Mouse (Mus musculus) MEL (cell line): ENCODE measurements around the gene Rpl11. TPM values are rescaled to one million over a fixed set of nuclear protein-coding genes. Genes with fewer than 3 reads are reported as not detected.
A peak's percentile ranks its signal among the peaks of the same experiment; 100 is the strongest.

ENCODE experiments used
- DNase-seq: peaks from one replicate; pipeline ENCODE4 v3.0.0; 2011; ENCODE audit warnings: low read depth, low spot score
- H3K27ac ChIP-seq: 2 replicates; pipeline ENCODE4 v1.5.1; 2012; ENCODE audit warnings: low read depth, mild to moderate bottlenecking, control low read depth, low read length, moderate library complexity; ENCODE audit not compliant: control insufficient read depth
- H3K27me3 ChIP-seq, 2 experiments: fragments of 150-350 bp in 1 of 2; sonication (generic) in 1 of 2; 2 replicates each; pipeline ENCODE4 v1.6.1; 2012; ENCODE audit warnings: low read length in 2 of 2, mild to moderate bottlenecking in 2 of 2, improper control_type of control experiment in 1 of 2, moderate library complexity in 1 of 2; ENCODE audit not compliant: insufficient read depth in 2 of 2, control insufficient read depth in 1 of 2
- H3K36me3 ChIP-seq, 2 experiments: 2 replicates each; pipeline ENCODE4 v1.6.1; 2012 to 2014; ENCODE audit warnings: low read length in 2 of 2, improper control_type of control experiment in 1 of 2, inconsistent platforms in 1 of 2, mild to moderate bottlenecking in 1 of 2; ENCODE audit not compliant: insufficient read depth in 2 of 2, control insufficient read depth in 1 of 2
- H3K4me1 ChIP-seq, 2 experiments: fragments of 150-350 bp in 1 of 2; sonication (generic) in 1 of 2; 2 replicates each; pipeline ENCODE4 v1.6.1; 2012; ENCODE audit warnings: low read length in 2 of 2, improper control_type of control experiment in 1 of 2, mild to moderate bottlenecking in 1 of 2; ENCODE audit not compliant: insufficient read depth in 2 of 2, control insufficient read depth in 1 of 2
- H3K4me3 ChIP-seq, 2 experiments: fragments of 150-350 bp in 1 of 2; sonication (generic) in 1 of 2; 2 replicates each; pipeline ENCODE4 v1.5.1; 2012; ENCODE audit warnings: low read depth in 2 of 2, low read length in 2 of 2, mild to moderate bottlenecking in 2 of 2, moderate library complexity in 2 of 2, control low read depth in 1 of 2, improper control_type of control experiment in 1 of 2; ENCODE audit not compliant: control insufficient read depth in 1 of 2, insufficient read depth in 1 of 2
- H3K79me2 ChIP-seq: 2 replicates; pipeline ENCODE4 v1.6.1; 2012; ENCODE audit warnings: mild to moderate bottlenecking, low read length, moderate library complexity; ENCODE audit not compliant: control insufficient read depth, poor library complexity, insufficient read depth
- H3K9ac ChIP-seq: 2 replicates; pipeline ENCODE4 v1.6.1; 2012; ENCODE audit warnings: low read depth, mild to moderate bottlenecking, control low read depth, low read length, moderate library complexity; ENCODE audit not compliant: control insufficient read depth, poor library complexity, severe bottlenecking
- H3K9me3 ChIP-seq: fragments of 150-350 bp; sonication (generic); replicated peaks from 2 replicates; pipeline ENCODE4 v1.6.1; 2012; ENCODE audit warnings: mild to moderate bottlenecking, low read length, improper control_type of control experiment, moderate library complexity; ENCODE audit not compliant: insufficient read depth
- BHLHE40 ChIP-seq: IDR thresholded peaks from 2 replicates; pipeline ENCODE4 v1.6.1; 2012; ENCODE audit warnings: low read depth, mild to moderate bottlenecking, inconsistent platforms, low read length, improper control_type of control experiment, borderline replicate concordance
- CHD1 ChIP-seq: IDR thresholded peaks from 2 replicates; pipeline ENCODE4 v1.6.1; 2012; ENCODE audit warnings: low read depth, mild to moderate bottlenecking, inconsistent platforms, low read length, improper control_type of control experiment
- CHD2 ChIP-seq: IDR thresholded peaks from 2 replicates; pipeline ENCODE4 v1.6.1; 2011; ENCODE audit warnings: low read length, improper control_type of control experiment
- CTCF ChIP-seq, 3 experiments: IDR thresholded peaks in 2 of 3; conservative IDR thresholded peaks in 1 of 3; 2 replicates each; pipeline ENCODE4 v1.5.1; 2011 to 2012; ENCODE audit warnings: low read length in 3 of 3, low read depth in 2 of 3, mild to moderate bottlenecking in 2 of 3, improper control_type of control experiment in 1 of 3, inconsistent platforms in 1 of 3, mixed read lengths in 1 of 3, moderate library complexity in 1 of 3; ENCODE audit not compliant: control insufficient read depth in 1 of 3, insufficient read depth in 1 of 3, poor library complexity in 1 of 3, severe bottlenecking in 1 of 3
- E2F4 ChIP-seq: IDR thresholded peaks from 2 replicates; pipeline ENCODE4 v1.6.1; 2011; ENCODE audit warnings: low read depth, low read length, improper control_type of control experiment, borderline replicate concordance
- ELF1 ChIP-seq: IDR thresholded peaks from 2 replicates; pipeline ENCODE4 v1.6.1; 2014; ENCODE audit warnings: low read depth, mild to moderate bottlenecking, inconsistent platforms, low read length, improper control_type of control experiment, moderate library complexity
- ETS1 ChIP-seq: IDR thresholded peaks from 2 replicates; pipeline ENCODE4 v1.6.1; 2012; ENCODE audit warnings: low read depth, mild to moderate bottlenecking, inconsistent platforms, low read length, improper control_type of control experiment, moderate library complexity
- GATA1 ChIP-seq: IDR thresholded peaks from 2 replicates; pipeline ENCODE4 v1.6.1; 2011; ENCODE audit warnings: low read depth, low read length, improper control_type of control experiment
- JUND ChIP-seq: IDR thresholded peaks from 2 replicates; pipeline ENCODE4 v1.6.1; 2011; ENCODE audit warnings: low read depth, mild to moderate bottlenecking, improper control_type of control experiment, low read length
- MAFK ChIP-seq: IDR thresholded peaks from 2 replicates; pipeline ENCODE4 v1.6.1; 2011; ENCODE audit warnings: low read depth, mild to moderate bottlenecking, low read length, improper control_type of control experiment, borderline replicate concordance
- MAX ChIP-seq: IDR thresholded peaks from 2 replicates; pipeline ENCODE4 v1.6.1; 2011; ENCODE audit warnings: low read length, improper control_type of control experiment
- MXI1 ChIP-seq: IDR thresholded peaks from 2 replicates; pipeline ENCODE4 v1.6.1; 2011; ENCODE audit warnings: mild to moderate bottlenecking, low read depth, low read length, improper control_type of control experiment
- MYC ChIP-seq: IDR thresholded peaks from 2 replicates; pipeline ENCODE4 v1.6.1; 2011; ENCODE audit warnings: low read depth, mild to moderate bottlenecking, low read length, improper control_type of control experiment, moderate library complexity
- NELFE ChIP-seq: IDR thresholded peaks from 2 replicates; pipeline ENCODE4 v1.6.1; 2011; ENCODE audit warnings: low read depth, low read length, improper control_type of control experiment
- NRF1 ChIP-seq: IDR thresholded peaks from 2 replicates; pipeline ENCODE4 v1.6.1; 2014; ENCODE audit warnings: low read depth, mild to moderate bottlenecking, inconsistent platforms, low read length, improper control_type of control experiment, moderate library complexity; ENCODE audit not compliant: poor library complexity, insufficient read depth, severe bottlenecking
- POLR2A ChIP-seq, 2 experiments: IDR thresholded peaks; 2 replicates each; pipeline ENCODE4 v1.6.1; 2011 to 2012; ENCODE audit warnings: low read length in 2 of 2, mild to moderate bottlenecking in 2 of 2, control low read depth in 1 of 2, improper control_type of control experiment in 1 of 2, low read depth in 1 of 2, moderate library complexity in 1 of 2; ENCODE audit not compliant: control insufficient read depth in 1 of 2, insufficient read depth in 1 of 2, poor library complexity in 1 of 2
- POLR2AphosphoS2 ChIP-seq: IDR thresholded peaks from 2 replicates; pipeline ENCODE4 v1.6.1; 2011; ENCODE audit warnings: low read length, improper control_type of control experiment
- POLR2AphosphoS5 ChIP-seq: IDR thresholded peaks from 2 replicates; pipeline ENCODE4 v1.6.1; 2012; ENCODE audit warnings: low read depth, borderline replicate concordance, mild to moderate bottlenecking, inconsistent platforms, low read length, moderate library complexity, mixed read lengths
- SIN3A ChIP-seq: IDR thresholded peaks from 2 replicates; pipeline ENCODE4 v1.6.1; 2012; ENCODE audit warnings: low read length, improper control_type of control experiment, inconsistent platforms
- SMC3 ChIP-seq: IDR thresholded peaks from 2 replicates; pipeline ENCODE4 v1.6.1; 2011; ENCODE audit warnings: low read depth, low read length, improper control_type of control experiment
- TBP ChIP-seq: IDR thresholded peaks from 2 replicates; pipeline ENCODE4 v1.8.0; 2011; ENCODE audit warnings: low read depth, low read length, improper control_type of control experiment
- TCF12 ChIP-seq: IDR thresholded peaks from 2 replicates; pipeline ENCODE4 v1.6.1; 2014; ENCODE audit warnings: low read depth, mild to moderate bottlenecking, inconsistent platforms, low read length, improper control_type of control experiment, moderate library complexity
- UBTF ChIP-seq: IDR thresholded peaks from 2 replicates; pipeline ENCODE4 v1.6.1; 2012; ENCODE audit warnings: low read depth, mild to moderate bottlenecking, inconsistent platforms, low read length, improper control_type of control experiment, moderate library complexity, borderline replicate concordance; ENCODE audit not compliant: insufficient read depth
- ZMIZ1 ChIP-seq: IDR thresholded peaks from 2 replicates; pipeline ENCODE4 v1.6.1; 2012; ENCODE audit warnings: low read depth, mild to moderate bottlenecking, inconsistent platforms, low read length, improper control_type of control experiment, moderate library complexity
- ZNF384 ChIP-seq: IDR thresholded peaks from 2 replicates; pipeline ENCODE4 v1.6.1; 2012; ENCODE audit warnings: low read depth, mild to moderate bottlenecking, inconsistent platforms, low read length, improper control_type of control experiment
- polyA plus RNA-seq, 2 experiments: library from polyadenylated mRNA; stranded (reverse) in 1 of 2; unstranded in 1 of 2; fragments of >175 nt in 1 of 2; fragments of >200 nt in 1 of 2; gene quantifications; 2 replicates each; pipeline versions ENCODE4 v1.2.1 to v1.2.4; 2012; ENCODE audit warnings: low replicate concordance in 2 of 2, low read depth in 1 of 2; ENCODE audit not compliant: insufficient read length in 2 of 2, insufficient read depth in 1 of 2, missing spikeins in 1 of 2
- total RNA-seq: library from RNA; depleted of rRNA; stranded (reverse); fragments of 300-350 nt; gene quantifications from 2 replicates; pipeline ENCODE4 v1.2.3, GENCODE M21; 2012

Gene Rpl11
- total and polyA plus RNA-seq, 3 experiments: 2,003 to 2,603 TPM; not detected in 1

GRCm38 (mm10) chr4:136025350-136025749, 27.9 kb downstream of the Rpl11 start:
- H3K79me2 ChIP-seq: peaks cover 11% of the 10 kb centered on the region
- H3K4me3 ChIP-seq: no peak overlapping the region
- H3K27me3 ChIP-seq: no peaks in the 10 kb centered on the region
- H3K27ac ChIP-seq: no peak overlapping the region
- H3K9me3 ChIP-seq: no peaks in the 10 kb centered on the region
- H3K4me1 ChIP-seq: peaks cover 10 to 15% of the 10 kb centered on the region in 2 experiments
- no peak overlapping the region for H3K9ac ChIP-seq
- TF ChIP-seq ELF1 (no peak), SMC3 (0 out of 2 replicates have a peak, but pooled peaks have one; percentile 11), CTCF (IDR thresholded peaks at IDR 0.05 in 2 of 3, conservative IDR thresholded peaks at IDR 0.05 in 1 of 3; ENCODE audit: control insufficient read depth in 1 of 3, insufficient read depth in 1 of 3, low read depth in 2 of 3, low read length in 3 of 3, poor library complexity in 1 of 3, severe bottlenecking in 1 of 3) (peak in 2 of 3 experiments; percentile 20 to 24; a peak in 3 of 6 replicates)
- TF ChIP-seq, all 39 proteins: peak for 2
- DNase-seq: peak; percentile 51
- peaks cover 0 to 10% of the 10 kb centered on the region in 2 experiments; a peak in 2 of 4 replicates for H3K36me3 ChIP-seq

GRCm38 (mm10) chr4:136022924-136023323, 30.3 kb downstream of the Rpl11 start:
- DNase-seq: no peak
- H3K9me3 ChIP-seq: no peaks in the 10 kb centered on the region
- TF ChIP-seq CHD1 (no peak), CHD2 (no peak), JUND (no peak), ZMIZ1 (no peak)
- TF ChIP-seq, all 39 proteins: peak for 0
- no peak overlapping the region for H3K27ac ChIP-seq
- H3K9ac ChIP-seq: no peak overlapping the region
- H3K79me2 ChIP-seq: peaks cover 33% of the 10 kb centered on the region
- H3K4me1 ChIP-seq: peaks cover 12 to 15% of the 10 kb centered on the region in 2 experiments
- no peak overlapping the region for H3K4me3 ChIP-seq
- H3K27me3 ChIP-seq: no peaks in the 10 kb centered on the region
- peaks cover 0 to 18% of the 10 kb centered on the region in 2 experiments; a peak in 2 of 4 replicates for H3K36me3 ChIP-seq

GRCm38 (mm10) chr4:136021549-136022047, 31.6 kb downstream of the Rpl11 start, which contains the start of gene Eloa:
Eloa (minus strand) TSS chr4:136021763.
- H3K4me1 ChIP-seq: peaks cover 9 to 10% of the 10 kb centered on the region in 2 experiments
- H3K27me3 ChIP-seq: no peaks in the 10 kb centered on the region
- H3K9ac ChIP-seq: peak within 1 kb of the TSS; percentile 86
- H3K27ac ChIP-seq: peak within 1 kb of the TSS; percentile 32
- DNase-seq: peak; percentile 100
- peak within 1 kb of the TSS; percentile 87 to 99 for H3K4me3 ChIP-seq
- H3K36me3 ChIP-seq: peaks cover 0 to 15% of the 10 kb centered on the region in 2 experiments; a peak in 3 of 4 replicates
- H3K9me3 ChIP-seq: no peaks in the 10 kb centered on the region
- H3K79me2 ChIP-seq: peaks cover 42% of the 10 kb centered on the region
- TF ChIP-seq E2F4 (no peak), ZMIZ1 (peak; percentile 84), ELF1 (peak; percentile 80), JUND (no peak), SMC3 (no peak), UBTF (peak; percentile 90; the same call in 1 of the 2 replicates), ETS1 (peak; percentile 48), SIN3A (peak; percentile 84), MAX (peak; percentile 72), POLR2AphosphoS2 (peak; percentile 78; the same call in 1 of the 2 replicates), MAFK (no peak), TCF12 (peak; percentile 72), MXI1 (peak; percentile 80), TBP (peak; percentile 74), BHLHE40 (no peak), NELFE (peak; percentile 81), MYC (0 out of 2 replicates have a peak, but pooled peaks have one; percentile 33), GATA1 (no peak), POLR2A (IDR thresholded peaks at IDR 0.05; ENCODE audit: control insufficient read depth in 1 of 2, insufficient read depth in 1 of 2, low read depth in 1 of 2, low read length in 2 of 2, poor library complexity in 1 of 2) (peak; percentile 77 to 81), ZNF384 (no peak), POLR2AphosphoS5 (no peak), NRF1 (peak; percentile 44; the same call in 1 of the 2 replicates)
